Mouse (Mus musculus): Measurements from ENCODE around the gene Adam12.

Gene Adam12

GRCm38 (mm10) chr7:134231378-134232346, at the start of gene Adam12:
Adam12 (minus strand) TSS chr7:134232146.
- no peak for DNase-seq (ENCODE audit: low spot score in 2 of 2)

GRCm38 (mm10) chr7:134272956-134273355, 41.0 kb upstream of the Adam12 start:
- DNase-seq (ENCODE audit: low spot score in 2 of 2): no peak

GRCm38 (mm10) chr7:134272421-134272820, 40.5 kb upstream of the Adam12 start:
- no peak for DNase-seq (ENCODE audit: low spot score in 2 of 2)

GRCm38 (mm10) chr7:134265783-134266182, 33.8 kb upstream of the Adam12 start:
- no peak for DNase-seq (ENCODE audit: low spot score in 2 of 2)

GRCm38 (mm10) chr7:134263146-134263906, 31.4 kb upstream of the Adam12 start:
- peak in 1 of 2 experiments; percentile 17 for DNase-seq (ENCODE audit: low spot score in 2 of 2)

GRCm38 (mm10) chr7:134261003-134261701, 29.2 kb upstream of the Adam12 start:
- DNase-seq (ENCODE audit: low spot score in 2 of 2): no peak

GRCm38 (mm10) chr7:134250273-134250870, 18.4 kb upstream of the Adam12 start:
- DNase-seq (ENCODE audit: low spot score in 2 of 2): no peak

- DNase-seq (ENCODE audit: low spot score in 2 of 2): no peak
Measured at GRCm38 (mm10) chr7:134248041-134248440, 16.1 kb upstream of the Adam12 start.

- DNase-seq (ENCODE audit: low spot score in 2 of 2): no peak
Measured at GRCm38 (mm10) chr7:134246624-134247023, 14.7 kb upstream of the Adam12 start.

GRCm38 (mm10) chr7:134242773-134243172, 10.8 kb upstream of the Adam12 start:
- no peak for DNase-seq (ENCODE audit: low spot score in 2 of 2)

GRCm38 (mm10) chr7:134241212-134241611, 9.3 kb upstream of the Adam12 start:
- no peak for DNase-seq (ENCODE audit: low spot score in 2 of 2)

GRCm38 (mm10) chr7:134240579-134240978, 8.6 kb upstream of the Adam12 start:
- no peak for DNase-seq (ENCODE audit: low spot score in 2 of 2)

- no peak for DNase-seq (ENCODE audit: low spot score in 2 of 2)
Measured at GRCm38 (mm10) chr7:134238863-134239262, 6.9 kb upstream of the Adam12 start.

- no peak for DNase-seq (ENCODE audit: low spot score in 2 of 2)
Measured at GRCm38 (mm10) chr7:134237356-134237755, 5.4 kb upstream of the Adam12 start.

- no peak for DNase-seq (ENCODE audit: low spot score in 2 of 2)
Measured at GRCm38 (mm10) chr7:134236727-134237126, 4.8 kb upstream of the Adam12 start.

GRCm38 (mm10) chr7:134235552-134235951, 3.6 kb upstream of the Adam12 start:
- DNase-seq (ENCODE audit: low spot score in 2 of 2): no peak

- DNase-seq (ENCODE audit: low spot score in 2 of 2): no peak
Measured at GRCm38 (mm10) chr7:134230708-134231107, 1.2 kb downstream of the Adam12 start.

- no peak for DNase-seq (ENCODE audit: low spot score in 2 of 2)
Measured at GRCm38 (mm10) chr7:134229899-134230298, 2.0 kb downstream of the Adam12 start.

- no peak for DNase-seq (ENCODE audit: low spot score in 2 of 2)
Measured at GRCm38 (mm10) chr7:134227773-134228455, 4.0 kb downstream of the Adam12 start.

- DNase-seq (ENCODE audit: low spot score in 2 of 2): no peak
Measured at GRCm38 (mm10) chr7:134227101-134227500, 4.8 kb downstream of the Adam12 start.

- no peak for DNase-seq (ENCODE audit: low spot score in 2 of 2)
Measured at GRCm38 (mm10) chr7:134226231-134226630, 5.7 kb downstream of the Adam12 start.
